Mouse (Mus musculus): ENCODE measurements around the gene Vwa3a.

GRCm38 (mm10) chr7:120844689-120845088 is 105.6 kb downstream of the Vwa3a start:
- TF ChIP-seq CTCF (IDR thresholded peaks at IDR 0.05; ENCODE audit: low read depth, low read length) (no peak), GATA1 (IDR thresholded peaks at IDR 0.05; ENCODE audit: borderline replicate concordance, low read length) (no peak), TAL1 (conservative IDR thresholded peaks at IDR 0.05; ENCODE audit: low read depth, low read length) (no peak), POLR2AphosphoS5 (IDR thresholded peaks at IDR 0.05; ENCODE audit: insufficient replicate concordance, low read depth, low read length) (no peak), GATA2 (IDR thresholded peaks at IDR 0.05; ENCODE audit: borderline replicate concordance, low read depth, low read length) (no peak)

Data from G1E (cell line).